Mouse (Mus musculus): ENCODE measurements at regions not wholly inside any gene's neighbourhood (a gene's known extent, or its start where the extent isn't known, plus 50 kb on each side); places are given as distances from the start of the nearest gene placed in this dataset.

GRCm38 (mm10) chr15:27204888-27205287 is 261.6 kb upstream of the Ank start:
- no peak for TF ChIP-seq CTCF (IDR thresholded peaks at IDR 0.05; ENCODE audit: extremely low read depth, insufficient read length, insufficient replicate concordance, low read depth, low read length)
- TF ChIP-seq POLR2A (IDR thresholded peaks at IDR 0.05; ENCODE audit: low read depth, low read length) = no peak

Data from small intestine, adult 2 months (tissue).